Mouse (Mus musculus): ENCODE results near the gene Crhbp.

DNA sequence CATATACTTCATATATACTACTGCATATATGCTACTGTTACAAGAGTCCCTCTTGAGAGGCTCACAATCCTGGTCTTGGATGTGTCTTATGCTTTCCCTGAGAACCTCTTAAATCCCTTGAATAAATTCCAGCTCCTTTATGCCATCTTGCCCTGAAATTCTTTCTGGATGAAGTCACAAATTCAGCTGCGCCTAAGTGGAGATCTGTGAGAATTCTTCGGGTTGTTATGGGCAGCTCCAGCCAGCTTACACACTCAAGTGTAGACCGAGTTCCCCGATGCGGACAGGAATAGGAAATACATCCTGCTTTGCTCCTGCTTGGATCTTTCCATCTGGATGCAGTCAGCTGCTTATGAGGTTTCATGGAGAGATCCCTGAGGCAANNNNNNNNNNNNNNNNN, 39.9 kb upstream of the Crhbp start:
- TF ChIP-seq ZC3H11A (IDR thresholded peaks at IDR 0.05; ENCODE audit: borderline replicate concordance, low read depth, low read length): no peak
- no peak for TF ChIP-seq CHD2 (IDR thresholded peaks at IDR 0.05; ENCODE audit: low read depth, low read length)
- TF ChIP-seq HCFC1 (IDR thresholded peaks at IDR 0.05; ENCODE audit: borderline replicate concordance, insufficient read depth, low read length): no peak
- no peak for TF ChIP-seq MAFK (IDR thresholded peaks at IDR 0.05; ENCODE audit: insufficient read depth, low read depth, low read length)
